Mouse (Mus musculus): ENCODE measurements around the gene Ptger4. TPM values are rescaled to one million over a fixed set of nuclear protein-coding genes. Genes with fewer than 3 reads are reported as not detected.

Ptger4 gene
- polyA plus RNA-seq, 1 experiment from 2014 or later: 1.5 TPM

- WGBS (ENCODE audit: insufficient replicate concordance): 13% methylated on average over 4 of the region's 4 CpGs
- Histone ChIP-seq H3K27ac (ENCODE audit: low read depth) (no peak overlapping the region), H3K4me2 (ENCODE audit: low read depth, low read length) (peak overlapping the region; percentile 2; the same call in 1 of the 2 replicates), H3K9me3 (ENCODE audit: low read length) (no peaks in the 10 kb centered on the region), H3K9ac (replicated peaks) (no peak overlapping the region), H3K4me1 (ENCODE audit: insufficient read depth) (peaks cover 22% of the 10 kb centered on the region; the same call in 1 of the 2 replicates), H3K4me3 (ENCODE audit: low read depth, low read length) (no peak overlapping the region), H3K36me3 (replicated peaks; ENCODE audit: insufficient read depth, low read length) (peaks cover 4% of the 10 kb centered on the region; the same call in 1 of the 2 replicates), H3K27me3 (ENCODE audit: insufficient read depth, low read length) (no peaks in the 10 kb centered on the region)
- ATAC-seq: peak; percentile 72
- TF ChIP-seq EP300 (IDR thresholded peaks at IDR 0.05; ENCODE audit: low read depth) (no peak), CTCF (IDR thresholded peaks at IDR 0.05; ENCODE audit: low read depth) (no peak)
- peak; percentile 35 for DNase-seq
Observed at GRCm38 (mm10) chr15:5195987-5196514, 47.9 kb downstream of the Ptger4 start.

- 80% methylated on average over 9 of the region's 9 CpGs for WGBS (ENCODE audit: insufficient replicate concordance)
- H3K9me3 ChIP-seq (ENCODE audit: low read length): no peaks in the 10 kb centered on the region
- H3K27me3 ChIP-seq (ENCODE audit: insufficient read depth, low read length): no peaks in the 10 kb centered on the region
- peaks cover 11% of the 10 kb centered on the region for H3K36me3 ChIP-seq (replicated peaks; ENCODE audit: insufficient read depth, low read length)
- ATAC-seq (no peak), DNase-seq (no peak)
- H3K9ac ChIP-seq (replicated peaks): no peak overlapping the region
- H3K4me1 ChIP-seq (ENCODE audit: insufficient read depth): peaks cover 22% of the 10 kb centered on the region; the same call in 1 of the 2 replicates
- no peak overlapping the region for H3K4me3 ChIP-seq (ENCODE audit: low read depth, low read length)
- H3K27ac ChIP-seq (ENCODE audit: low read depth): no peak overlapping the region
- no peak overlapping the region for H3K4me2 ChIP-seq (ENCODE audit: low read depth, low read length)
- TF ChIP-seq EP300 (IDR thresholded peaks at IDR 0.05; ENCODE audit: low read depth) (no peak), CTCF (IDR thresholded peaks at IDR 0.05; ENCODE audit: low read depth) (no peak)
Observed at GRCm38 (mm10) chr15:5194931-5195330, 49.1 kb downstream of the Ptger4 start.

- DNase-seq: no peak
- Histone ChIP-seq H3K27ac (ENCODE audit: low read depth) (no peak overlapping the region), H3K4me2 (ENCODE audit: low read depth, low read length) (no peak overlapping the region), H3K9ac (replicated peaks) (no peak overlapping the region), H3K36me3 (replicated peaks; ENCODE audit: insufficient read depth, low read length) (peaks cover 12% of the 10 kb centered on the region), H3K9me3 (ENCODE audit: low read length) (no peaks in the 10 kb centered on the region), H3K4me1 (ENCODE audit: insufficient read depth) (peaks cover 22% of the 10 kb centered on the region; the same call in 1 of the 2 replicates), H3K27me3 (ENCODE audit: insufficient read depth, low read length) (no peaks in the 10 kb centered on the region), H3K4me3 (ENCODE audit: low read depth, low read length) (no peak overlapping the region)
- WGBS (ENCODE audit: insufficient replicate concordance): 81% methylated on average over 6 of the region's 6 CpGs
- TF ChIP-seq EP300 (IDR thresholded peaks at IDR 0.05; ENCODE audit: low read depth): no peak
- no peak for TF ChIP-seq CTCF (IDR thresholded peaks at IDR 0.05; ENCODE audit: low read depth)
- ATAC-seq: no peak
Observed at GRCm38 (mm10) chr15:5194446-5194845, 49.5 kb downstream of the Ptger4 start.

GRCm38 (mm10) chr15:5193833-5194232 lies 50.2 kb downstream of the Ptger4 start:
- ATAC-seq: no peak
- H3K9me3 ChIP-seq (ENCODE audit: low read length): no peaks in the 10 kb centered on the region
- peaks cover 22% of the 10 kb centered on the region; the same call in 1 of the 2 replicates for H3K4me1 ChIP-seq (ENCODE audit: insufficient read depth)
- no peak overlapping the region for H3K27ac ChIP-seq (ENCODE audit: low read depth)
- H3K9ac ChIP-seq (replicated peaks): no peak overlapping the region
- WGBS (ENCODE audit: insufficient replicate concordance): 67% methylated on average over 3 of the region's 3 CpGs
- H3K36me3 ChIP-seq (replicated peaks; ENCODE audit: insufficient read depth, low read length): peaks cover 12% of the 10 kb centered on the region
- no peak overlapping the region for H3K4me2 ChIP-seq (ENCODE audit: low read depth, low read length)
- no peak overlapping the region for H3K4me3 ChIP-seq (ENCODE audit: low read depth, low read length)
- DNase-seq: no peak
- H3K27me3 ChIP-seq (ENCODE audit: insufficient read depth, low read length): no peaks in the 10 kb centered on the region
- TF ChIP-seq EP300 (IDR thresholded peaks at IDR 0.05; ENCODE audit: low read depth) (no peak), CTCF (IDR thresholded peaks at IDR 0.05; ENCODE audit: low read depth) (peak; percentile 71)

- no peak for ATAC-seq
- no peaks in the 10 kb centered on the region for H3K27me3 ChIP-seq (ENCODE audit: insufficient read depth, low read length)
- no peak for TF ChIP-seq CTCF (IDR thresholded peaks at IDR 0.05; ENCODE audit: low read depth)
- no peak for TF ChIP-seq EP300 (IDR thresholded peaks at IDR 0.05; ENCODE audit: low read depth)
- no peak overlapping the region for H3K4me2 ChIP-seq (ENCODE audit: low read depth, low read length)
- H3K36me3 ChIP-seq (replicated peaks; ENCODE audit: insufficient read depth, low read length): peaks cover 12% of the 10 kb centered on the region
- H3K4me1 ChIP-seq (ENCODE audit: insufficient read depth): peaks cover 15% of the 10 kb centered on the region
- WGBS (ENCODE audit: insufficient replicate concordance): 74% methylated on average over 10 of the region's 10 CpGs
- no peaks in the 10 kb centered on the region for H3K9me3 ChIP-seq (ENCODE audit: low read length)
- H3K27ac ChIP-seq (ENCODE audit: low read depth): no peak overlapping the region
- H3K9ac ChIP-seq (replicated peaks): no peak overlapping the region
- no peak for DNase-seq
- no peak overlapping the region for H3K4me3 ChIP-seq (ENCODE audit: low read depth, low read length)
Observed at GRCm38 (mm10) chr15:5189504-5190093, 54.4 kb downstream of the Ptger4 start.

- Histone ChIP-seq H3K9me3 (ENCODE audit: low read length) (no peaks in the 10 kb centered on the region), H3K4me3 (ENCODE audit: low read depth, low read length) (no peak overlapping the region), H3K27me3 (ENCODE audit: insufficient read depth, low read length) (no peaks in the 10 kb centered on the region), H3K9ac (replicated peaks) (no peak overlapping the region), H3K36me3 (replicated peaks; ENCODE audit: insufficient read depth, low read length) (peaks cover 8% of the 10 kb centered on the region), H3K4me2 (ENCODE audit: low read depth, low read length) (no peak overlapping the region), H3K4me1 (ENCODE audit: insufficient read depth) (peaks cover 20% of the 10 kb centered on the region), H3K27ac (ENCODE audit: low read depth) (no peak overlapping the region)
- no peak for DNase-seq
- WGBS (ENCODE audit: insufficient replicate concordance): 38% methylated on average over 1 of the region's 1 CpGs
- TF ChIP-seq EP300 (IDR thresholded peaks at IDR 0.05; ENCODE audit: low read depth) (no peak), CTCF (IDR thresholded peaks at IDR 0.05; ENCODE audit: low read depth) (no peak)
- ATAC-seq: peak; percentile 22; the same call in 1 of the 2 replicates
Observed at GRCm38 (mm10) chr15:5188029-5188428, 56.0 kb downstream of the Ptger4 start.

Data from liver, postnatal 0 days (tissue).